Mouse (Mus musculus): ENCODE data around the gene Cd24a.

Gene Cd24a

DNA sequence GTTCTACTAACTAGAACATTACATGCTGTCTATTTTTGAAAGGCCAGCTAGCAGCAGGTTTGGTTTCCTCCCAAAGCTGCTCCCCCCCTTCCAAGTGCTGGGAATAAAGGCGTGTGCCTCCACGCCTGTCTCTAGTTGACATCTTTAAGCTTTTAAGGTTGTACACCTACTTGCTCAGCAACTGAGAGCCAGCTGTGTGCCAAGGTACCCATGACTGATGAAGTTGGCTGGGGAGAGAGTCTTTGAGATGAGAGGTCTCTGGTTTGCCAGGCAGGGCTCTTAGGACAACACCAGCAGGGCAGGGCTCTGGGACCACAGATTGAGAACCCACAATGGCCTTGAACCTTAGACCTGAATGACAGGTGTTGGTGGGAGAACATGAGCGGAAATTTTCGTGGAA, 6.5 kb downstream of the Cd24a start:
- no peak for DNase-seq (ENCODE audit: low read depth)

DNA sequence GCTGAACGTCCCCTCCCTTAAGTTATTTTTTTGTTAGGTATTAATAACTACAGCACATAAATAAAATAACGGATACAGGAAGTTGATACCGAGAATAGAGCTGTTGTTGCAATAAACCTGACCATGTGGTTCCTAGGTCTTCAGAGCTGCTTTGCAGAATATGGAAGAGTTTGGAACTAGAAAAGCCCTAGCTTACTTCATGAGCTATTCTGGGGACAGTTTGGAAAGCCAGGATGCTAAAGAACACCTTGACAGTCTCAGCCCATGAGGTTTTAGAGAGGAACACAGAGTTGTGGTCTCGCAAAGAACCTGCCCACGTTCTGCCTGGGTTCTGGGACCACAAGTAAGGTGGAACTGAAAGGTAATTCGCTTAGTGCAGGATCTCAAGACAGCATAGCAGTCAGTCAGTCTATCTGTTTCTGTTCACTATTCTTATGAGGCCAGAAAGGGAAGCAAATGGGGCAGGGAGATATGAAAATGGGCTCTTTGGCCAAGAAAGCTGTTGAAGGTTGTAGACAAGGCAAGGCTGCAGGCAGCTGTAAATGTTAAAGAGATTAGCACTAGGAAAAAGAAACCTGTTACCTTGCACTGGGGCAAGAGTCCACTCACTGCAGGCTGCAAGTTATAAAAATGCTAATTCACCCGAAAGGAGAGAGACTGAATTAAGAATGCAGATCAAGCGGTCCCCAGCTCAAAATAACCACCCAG, 10.5 kb downstream of the Cd24a start:
- no peak for DNase-seq (ENCODE audit: low read depth)

DNA sequence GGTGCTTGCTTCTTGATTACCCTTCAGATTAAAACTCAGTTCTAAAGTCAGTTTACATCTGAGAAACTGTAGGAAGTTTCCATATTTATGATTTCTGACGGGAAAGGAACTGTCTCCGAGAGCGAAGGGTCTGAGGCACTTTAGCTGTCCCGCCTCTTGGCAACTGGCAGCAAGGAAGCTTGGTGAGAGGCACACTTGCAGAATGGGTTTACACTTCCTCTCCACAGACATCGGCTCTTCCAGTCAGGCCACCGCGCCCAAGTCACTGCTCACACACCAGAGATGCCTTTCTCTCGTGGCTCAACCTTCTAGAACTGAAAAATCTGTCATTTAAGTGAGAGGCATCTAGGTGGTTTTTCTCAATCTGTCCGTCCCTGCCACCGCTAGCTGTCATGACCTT, 13.4 kb downstream of the Cd24a start:
- DNase-seq (ENCODE audit: low read depth) = no peak

GRCm38 (mm10) chr10:43593182-43593581, 15.1 kb downstream of the Cd24a start:
- no peak for DNase-seq (ENCODE audit: low read depth)

DNA sequence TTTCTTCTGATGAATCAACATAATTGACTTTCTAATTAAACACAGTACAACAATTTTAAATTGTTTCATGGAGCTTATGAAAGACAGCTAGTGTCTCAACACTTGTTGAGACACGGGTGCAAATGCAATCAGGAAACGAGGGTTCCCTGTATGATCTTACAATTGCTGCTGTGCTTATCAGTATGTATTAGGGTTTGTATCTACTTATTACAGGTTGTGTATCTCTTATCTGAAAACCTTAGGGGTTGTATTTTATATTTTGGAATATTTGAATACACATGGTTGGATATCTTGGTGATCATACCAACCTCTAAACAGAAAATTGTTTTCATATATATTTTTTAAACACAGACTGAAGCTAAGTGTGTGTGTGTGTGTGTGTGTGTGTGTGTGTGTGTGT, 16.1 kb downstream of the Cd24a start:
- no peak for DNase-seq (ENCODE audit: low read depth)

DNA sequence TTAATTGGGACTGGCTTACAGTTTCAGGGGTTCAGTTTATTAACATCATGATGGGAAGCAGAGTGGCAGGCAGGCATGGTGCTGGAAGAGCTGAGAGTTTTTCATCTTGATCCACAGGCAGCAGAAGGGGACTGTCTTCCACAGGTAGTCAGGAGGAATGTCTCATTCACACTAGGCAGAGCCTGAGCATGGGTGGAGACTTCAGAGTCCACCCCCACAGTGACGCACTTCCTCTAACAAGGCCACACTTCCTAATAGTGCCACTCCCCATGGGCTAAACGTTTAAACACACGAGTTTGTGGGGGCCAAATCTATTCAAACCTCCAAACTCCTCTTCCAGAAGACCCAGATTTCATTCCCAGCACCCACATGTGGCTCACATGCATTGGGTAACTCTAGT, 16.8 kb downstream of the Cd24a start:
- no peak for DNase-seq (ENCODE audit: low read depth)

DNA sequence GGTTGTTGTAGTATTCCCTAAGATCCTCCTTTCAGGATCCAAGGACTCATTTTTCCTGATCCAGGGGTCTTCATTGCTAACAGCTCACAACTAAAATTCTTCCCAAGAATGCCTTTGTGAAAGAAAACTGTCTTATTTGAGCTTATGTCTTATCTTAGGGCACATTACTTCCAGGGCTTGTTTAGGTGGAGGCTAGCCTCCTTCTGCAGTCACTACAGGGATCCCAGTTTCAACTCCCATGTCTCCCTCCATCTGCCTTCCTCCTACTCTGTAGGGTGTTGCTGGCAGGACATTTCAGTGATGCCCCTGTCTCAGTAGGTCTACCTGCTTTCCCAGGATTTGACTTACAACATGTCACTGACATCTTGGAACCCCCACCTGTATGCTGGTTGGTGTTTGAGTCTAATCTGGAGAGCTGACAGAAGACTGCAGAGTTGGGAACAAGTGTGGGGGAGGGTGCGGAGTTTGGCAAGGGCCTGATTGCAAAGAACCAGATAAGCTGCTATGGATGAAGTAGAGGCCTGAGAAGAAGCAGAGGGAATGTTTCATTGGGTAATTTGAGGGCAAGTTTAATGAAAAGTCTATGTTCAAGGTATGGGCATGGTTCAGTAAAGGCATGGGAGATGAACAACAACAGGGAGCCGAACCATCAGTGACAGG, 20.1 kb downstream of the Cd24a start:
- no peak for DNase-seq (ENCODE audit: low read depth)

DNA sequence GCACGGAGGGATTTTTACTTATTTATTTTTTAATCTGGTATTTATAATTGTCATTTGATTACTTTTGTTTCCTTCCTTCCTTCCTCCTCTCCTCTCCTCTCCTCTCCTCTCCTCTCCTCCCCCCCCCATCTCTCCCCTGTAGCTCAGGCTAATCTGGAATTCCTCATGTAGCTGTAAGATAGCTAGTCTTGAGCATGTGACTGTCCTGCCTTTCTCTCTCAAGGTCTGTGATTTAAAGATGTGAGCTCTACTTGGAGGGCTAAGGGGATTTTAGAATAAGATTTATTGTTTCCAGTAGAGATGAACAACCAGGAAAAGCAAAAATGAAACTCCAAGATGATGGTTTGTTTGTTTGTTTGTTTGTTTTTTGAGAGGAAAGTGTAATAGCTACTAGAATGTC, 23.0 kb downstream of the Cd24a start:
- no peak for DNase-seq (ENCODE audit: low read depth)

DNA sequence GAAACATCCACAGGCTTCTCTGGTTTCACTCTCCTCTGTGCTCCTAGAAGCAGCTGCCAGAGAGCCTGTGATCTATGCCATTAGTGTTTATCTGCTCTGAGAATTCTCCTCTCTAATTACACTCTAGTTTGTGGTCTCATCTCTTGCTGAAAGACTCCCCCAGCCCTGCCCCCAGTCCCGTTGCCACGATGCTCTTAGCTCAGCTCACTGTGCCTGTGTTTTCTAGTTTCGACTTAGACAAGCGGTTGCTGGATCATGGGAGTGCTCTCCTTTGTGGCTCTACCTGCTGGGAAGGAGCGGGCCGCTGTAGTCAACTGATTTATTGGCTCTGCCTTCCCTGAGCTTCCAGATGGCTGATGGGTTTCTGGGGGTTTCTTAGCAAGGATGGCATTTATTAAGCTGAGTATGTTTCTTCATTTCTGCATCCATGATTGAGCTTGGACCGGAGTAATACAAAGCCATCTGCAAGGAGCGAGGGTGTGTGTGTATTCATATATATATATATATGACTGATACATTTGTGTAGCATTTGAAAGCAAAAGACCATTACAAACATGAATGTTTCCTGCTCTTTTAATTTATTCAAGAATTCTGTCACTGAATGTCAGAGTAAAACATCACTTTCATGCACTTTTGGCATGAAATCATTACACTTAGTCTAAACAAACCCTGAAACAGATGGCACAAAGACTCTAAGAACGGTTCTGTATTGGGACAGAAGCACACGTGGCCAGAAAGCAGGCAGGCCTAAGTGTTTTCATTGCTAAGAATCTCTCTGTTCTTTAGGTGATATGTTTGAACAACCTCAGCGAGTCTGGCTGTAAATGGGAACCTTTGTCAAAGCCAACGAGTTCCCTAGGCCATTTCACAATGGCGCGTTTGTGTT, 23.7 kb downstream of the Cd24a start:
- DNase-seq (ENCODE audit: low read depth) = no peak

- DNase-seq (ENCODE audit: low read depth) = no peak
Measured at GRCm38 (mm10) chr10:43603975-43604686, 26.0 kb downstream of the Cd24a start.

DNA sequence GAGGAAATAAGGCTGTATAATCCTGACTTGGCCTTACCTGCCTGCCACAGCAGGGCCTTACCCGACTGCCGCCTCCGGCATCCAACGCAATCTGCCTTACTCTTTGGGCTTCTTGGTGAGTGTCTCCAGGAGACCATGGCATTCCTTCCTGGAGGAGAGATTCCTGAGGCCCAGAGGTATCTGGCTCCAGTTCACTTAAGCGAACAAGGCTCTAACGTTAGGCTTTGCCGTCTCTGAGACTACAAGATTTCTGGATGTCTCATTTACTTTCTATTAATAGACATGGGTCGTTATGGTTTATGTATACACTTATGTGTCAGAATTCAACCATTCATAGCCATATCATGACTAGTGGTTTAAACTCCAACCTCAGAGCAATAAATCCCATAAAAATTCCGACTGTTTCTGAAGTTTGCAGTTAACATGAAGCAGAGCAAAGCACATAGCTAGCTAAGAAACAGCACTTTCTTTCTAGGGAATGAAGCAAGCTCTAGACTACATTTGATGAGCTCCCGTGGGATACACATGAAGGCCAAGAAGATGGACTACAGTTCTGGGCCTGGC, 26.7 kb downstream of the Cd24a start:
- DNase-seq (ENCODE audit: low read depth) = no peak

GRCm38 (mm10) chr10:43605901-43606300, 27.8 kb downstream of the Cd24a start:
- no peak for DNase-seq (ENCODE audit: low read depth)

DNA sequence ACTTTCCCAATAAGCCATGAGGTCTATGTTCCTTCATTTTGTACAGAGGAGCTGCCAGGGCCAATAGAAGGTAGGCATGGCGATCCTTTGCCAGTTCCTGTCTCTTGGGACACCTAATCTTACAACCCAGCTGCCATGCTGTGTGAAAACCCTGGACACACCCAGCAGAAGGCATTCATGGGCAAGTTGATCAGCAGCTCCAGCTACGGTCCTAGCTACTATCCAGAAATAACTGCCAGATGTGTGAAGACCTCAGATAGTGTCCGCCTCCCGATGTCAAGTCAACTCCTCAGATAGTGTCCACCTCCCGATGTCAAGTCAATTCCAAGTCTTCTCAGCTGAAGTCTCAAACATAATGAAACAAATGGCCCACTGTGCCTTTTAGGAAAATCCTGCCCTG, 31.4 kb downstream of the Cd24a start:
- peak; percentile 31 for DNase-seq (ENCODE audit: low read depth)

DNA sequence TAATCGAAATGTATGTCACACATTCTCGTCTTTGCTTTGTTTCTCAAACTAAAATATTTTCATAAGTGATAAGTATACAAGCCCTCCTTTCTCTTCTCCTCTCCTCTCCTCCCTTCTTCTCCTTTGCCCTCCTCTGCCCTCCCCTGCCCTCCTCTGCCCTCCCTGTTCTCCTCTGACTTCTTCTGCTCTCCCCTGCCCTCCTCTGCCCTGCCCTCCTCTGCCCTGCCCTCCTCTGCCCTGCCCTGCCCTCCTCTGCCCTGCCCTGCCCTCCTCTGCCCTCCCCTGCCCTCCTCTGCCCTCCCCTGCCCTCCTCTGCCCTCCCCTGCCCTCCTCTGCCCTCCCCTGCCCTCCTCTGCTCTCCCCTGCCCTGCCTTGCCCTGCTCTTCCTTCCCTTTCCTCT, 31.9 kb downstream of the Cd24a start:
- DNase-seq (ENCODE audit: low read depth) = no peak

- DNase-seq (ENCODE audit: low read depth) = no peak
Measured at GRCm38 (mm10) chr10:43611081-43611480, 33.0 kb downstream of the Cd24a start.

DNA sequence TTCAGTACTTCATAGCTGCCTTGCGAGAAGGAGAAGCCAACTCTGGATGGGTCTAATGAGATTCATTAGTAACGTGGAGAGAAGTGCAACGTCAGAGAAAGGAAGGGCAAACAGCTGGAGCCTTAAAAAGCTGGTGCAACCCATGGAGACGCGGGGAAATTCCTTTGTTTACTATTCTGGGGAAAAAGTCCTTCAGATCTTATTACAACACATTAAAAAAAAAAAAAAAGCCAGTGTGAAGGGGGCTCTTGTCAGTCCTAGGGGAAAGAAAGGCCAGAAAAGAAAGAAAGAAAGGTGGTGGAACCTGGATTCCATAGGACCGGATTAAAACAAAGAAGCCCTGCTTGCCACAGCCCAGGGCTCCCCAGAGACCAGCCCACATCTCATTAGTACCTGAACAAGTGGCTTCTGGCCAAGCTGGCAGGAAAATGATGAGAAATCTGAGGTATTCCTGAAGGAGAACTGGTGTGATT, 41.0 kb downstream of the Cd24a start:
- no peak for DNase-seq (ENCODE audit: low read depth)

- no peak for DNase-seq (ENCODE audit: low read depth)
Measured at GRCm38 (mm10) chr10:43619939-43620338, 41.9 kb downstream of the Cd24a start.

DNA sequence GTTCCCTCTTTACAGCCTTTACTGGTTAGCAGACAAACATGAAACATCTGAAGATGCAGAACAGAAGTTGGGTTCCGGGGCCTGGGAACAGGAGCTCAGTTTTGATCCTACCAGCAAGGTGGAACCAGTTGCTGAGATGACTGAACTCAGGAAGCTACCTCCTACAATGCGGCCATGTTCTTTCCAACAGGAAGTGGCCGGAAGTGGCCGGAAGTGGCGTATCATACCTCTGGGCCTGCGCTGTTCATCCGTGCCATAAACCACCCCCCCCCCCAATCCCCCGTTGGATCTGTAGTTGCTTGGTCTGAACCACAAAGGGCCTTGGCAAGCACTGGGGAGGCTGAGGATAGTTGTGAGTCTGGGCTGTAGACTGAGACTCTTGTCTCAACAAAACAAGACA, 45.4 kb downstream of the Cd24a start:
- no peak for DNase-seq (ENCODE audit: low read depth)

GRCm38 (mm10) chr10:43624362-43624761, 46.3 kb downstream of the Cd24a start:
- no peak for DNase-seq (ENCODE audit: low read depth)

DNA sequence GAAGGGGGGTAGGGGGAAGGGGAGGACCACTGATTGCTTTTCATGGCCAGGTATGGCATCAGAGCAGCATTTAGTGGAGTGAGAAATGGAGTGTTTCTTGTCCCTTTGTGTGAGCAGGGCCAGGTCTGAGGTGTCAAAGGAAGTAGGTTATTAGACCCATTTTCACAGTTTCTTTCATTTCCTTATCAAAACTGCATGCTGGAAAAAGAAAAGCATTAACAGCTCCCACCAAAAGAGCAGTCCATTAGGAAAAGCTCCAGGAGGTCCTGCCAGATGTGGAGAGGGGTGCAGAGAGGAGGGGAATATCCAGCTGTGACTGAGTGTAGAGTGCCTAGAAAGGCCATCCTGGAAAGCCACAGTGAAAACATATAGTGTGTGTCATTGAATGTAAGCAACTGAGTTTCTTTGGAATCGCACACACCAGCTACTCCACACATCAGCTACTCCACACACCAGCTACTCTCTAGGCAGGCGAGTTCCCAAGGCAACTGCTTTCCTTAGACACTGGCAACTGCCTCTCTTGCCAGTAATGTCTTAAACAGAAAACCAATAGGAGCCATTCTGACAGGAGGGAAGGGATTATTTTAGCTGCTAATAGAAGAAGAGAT, 46.8 kb downstream of the Cd24a start:
- DNase-seq (ENCODE audit: low read depth) = no peak

DNA sequence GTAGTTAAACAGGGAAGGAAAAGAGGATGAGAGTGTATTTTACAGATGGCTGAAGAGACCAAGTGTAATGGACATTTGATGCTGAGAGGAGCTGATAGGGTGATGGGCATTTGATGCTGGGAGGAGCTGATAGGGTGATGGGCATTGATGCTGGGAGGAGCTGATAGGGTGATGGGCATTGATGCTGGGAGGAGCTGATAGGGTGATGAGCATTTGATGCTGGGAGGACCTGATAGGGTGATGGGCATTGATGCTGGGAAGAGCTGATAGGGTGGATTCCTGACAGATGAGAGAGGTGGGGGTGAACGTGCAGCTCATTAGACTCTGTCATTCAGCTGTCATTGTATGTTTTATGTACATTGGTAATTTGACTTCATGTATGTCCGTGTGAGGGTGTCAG, 47.5 kb downstream of the Cd24a start:
- DNase-seq (ENCODE audit: low read depth) = no peak

All from c-Kit-positive CD71-negative TER-119-negative erythroid progenitor cells, embryonic 14.5 days (primary cell).